Mouse (Mus musculus) stomach, embryonic 14.5 days (tissue): ENCODE data around the gene Fam43a. TPM values are rescaled to one million over a fixed set of nuclear protein-coding genes. Genes with fewer than 3 reads are reported as not detected.

Experiments used
- ATAC-seq: fragments of 200-750 bp; cut with Nextera tagmentation; 2 replicates; pipeline ENCODE4 v1.8.0; 2017; ENCODE audit warnings: low read depth, moderate TSS enrichment; ENCODE audit not compliant: insufficient number of reproducible peaks, insufficient read depth, low FRiP score
- H3K27ac ChIP-seq: fragments of 300-500 bp; sonication (generic); 2 replicates; pipeline ENCODE4 v1.5.1; 2014; ENCODE audit warnings: mild to moderate bottlenecking, low read length, moderate library complexity, mixed read lengths
- H3K27me3 ChIP-seq: fragments of 300-500 bp; sonication (generic); 2 replicates; pipeline ENCODE4 v1.6.1; 2014; ENCODE audit warnings: low read length, control low read depth, mixed read lengths; ENCODE audit not compliant: control insufficient read depth, insufficient read depth
- H3K36me3 ChIP-seq: fragments of 300-500 bp; sonication (generic); 2 replicates; pipeline ENCODE4 v1.6.1; 2014; ENCODE audit warnings: mild to moderate bottlenecking, control low read depth, low read length, moderate library complexity, mixed read lengths; ENCODE audit not compliant: control insufficient read depth, insufficient read depth
- H3K4me1 ChIP-seq: fragments of 300-500 bp; sonication (generic); 2 replicates; pipeline ENCODE4 v1.6.1; 2014; ENCODE audit warnings: low read length, control low read depth, mixed read lengths; ENCODE audit not compliant: control insufficient read depth, insufficient read depth
- H3K4me2 ChIP-seq: fragments of 300-500 bp; sonication (generic); replicated peaks from 2 replicates; pipeline ENCODE4 v1.6.1; 2014; ENCODE audit warnings: low read depth, low read length, control low read depth
- H3K4me3 ChIP-seq: fragments of 300-500 bp; sonication (generic); 2 replicates; pipeline ENCODE4 v1.5.1; 2014; ENCODE audit warnings: low read depth, low read length, control low read depth
- H3K9ac ChIP-seq: fragments of 300-500 bp; sonication (generic); replicated peaks from 2 replicates; pipeline ENCODE4 v1.6.1; 2014; ENCODE audit warnings: low read depth, mild to moderate bottlenecking, control low read depth, low read length, moderate library complexity, mixed read lengths
- H3K9me3 ChIP-seq: fragments of 300-500 bp; sonication (generic); 2 replicates; pipeline ENCODE4 v1.6.1; 2016; ENCODE audit warnings: low read depth, low read length, control low read depth; ENCODE audit not compliant: control insufficient read depth
- whole genome bisulfite sequencing: fragments of 180-500 bp; shearing (Covaris S2); extraction: QIAGEN DNeasy Blood & Tissue Kit; methylation state at CpG from one replicate; pipeline ENCODE4 v1.1.7; 2014; 5-methylcytosine and 5-hydroxymethylcytosine counted together
- polyA plus RNA-seq: library from polyadenylated mRNA; unstranded; fragments of >200 nt; fragmentation: Nextera tagmentation; extraction: Ambion mirVana; gene quantifications from 2 replicates; pipeline ENCODE4 v1.2.1, GENCODE M21; 2014

Fam43a gene
- polyA plus RNA-seq, 1 experiment from 2014 or later: 11.3 TPM

DNA sequence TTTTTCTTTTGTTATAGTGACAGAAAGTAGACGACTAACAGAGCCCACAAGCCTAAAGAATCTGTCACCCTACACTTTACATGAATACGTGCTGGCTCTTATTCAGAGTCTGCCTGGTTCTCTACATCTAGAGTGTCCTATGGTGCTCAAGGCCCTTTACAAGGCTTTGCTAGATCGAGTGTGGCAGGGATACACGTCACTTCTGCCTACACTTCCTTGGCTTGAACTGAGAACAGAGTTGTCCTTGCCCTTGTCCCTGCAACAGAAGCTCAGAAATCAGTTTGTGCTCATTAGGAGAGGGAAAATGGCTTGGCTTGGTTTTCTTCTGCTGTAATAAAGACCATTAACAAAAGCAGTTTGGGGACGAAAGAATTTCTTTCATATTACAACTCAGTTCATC is 11.8 kb downstream of the Fam43a start:
- Histone ChIP-seq H3K9ac (no peak overlapping the region), H3K27ac (no peak overlapping the region), H3K4me1 (no peaks in the 10 kb centered on the region), H3K27me3 (no peaks in the 10 kb centered on the region), H3K4me3 (no peak overlapping the region), H3K9me3 (no peaks in the 10 kb centered on the region), H3K4me2 (no peak overlapping the region), H3K36me3 (no peaks in the 10 kb centered on the region)
- 73% methylated on average over 5 of the region's 5 CpGs for WGBS
- no peak for ATAC-seq

DNA sequence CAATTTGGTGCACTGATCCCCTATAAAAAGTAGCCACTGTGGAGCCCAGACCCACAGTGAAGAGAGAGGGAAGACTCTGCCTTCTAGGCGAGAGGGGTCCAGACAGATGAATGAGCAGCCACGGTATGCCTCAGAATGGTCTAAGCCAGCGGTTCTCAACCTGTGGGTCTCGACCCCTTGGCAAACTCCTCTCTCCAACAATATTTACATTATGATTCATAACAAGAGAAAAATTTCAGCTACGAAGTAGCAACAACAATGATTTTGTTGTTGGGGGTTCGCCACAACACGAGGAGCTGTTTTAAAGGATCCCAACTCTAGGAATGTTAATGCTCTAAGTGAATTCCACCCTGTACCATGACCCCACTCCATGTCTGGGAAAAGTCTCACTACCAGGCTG is 13.6 kb downstream of the Fam43a start:
- WGBS: 62% methylated on average over 7 of the region's 7 CpGs
- no peak overlapping the region for H3K4me2 ChIP-seq
- H3K27me3 ChIP-seq: no peaks in the 10 kb centered on the region
- no peaks in the 10 kb centered on the region for H3K9me3 ChIP-seq
- no peaks in the 10 kb centered on the region for H3K4me1 ChIP-seq
- ATAC-seq: no peak
- no peak overlapping the region for H3K9ac ChIP-seq
- no peaks in the 10 kb centered on the region for H3K36me3 ChIP-seq
- H3K27ac ChIP-seq: no peak overlapping the region
- no peak overlapping the region for H3K4me3 ChIP-seq

- Histone ChIP-seq H3K36me3 (no peaks in the 10 kb centered on the region), H3K9me3 (no peaks in the 10 kb centered on the region), H3K4me2 (no peak overlapping the region), H3K27me3 (no peaks in the 10 kb centered on the region), H3K4me3 (no peak overlapping the region), H3K4me1 (no peaks in the 10 kb centered on the region), H3K27ac (no peak overlapping the region), H3K9ac (no peak overlapping the region)
- 47% methylated on average over 5 of the region's 5 CpGs for WGBS
- no peak for ATAC-seq
These were observed 14.6 kb downstream of the Fam43a start for GRCm38 (mm10) chr16:30614122-30614521.

- 43% methylated on average over 6 of the region's 6 CpGs for WGBS
- no peak overlapping the region for H3K27ac ChIP-seq
- H3K4me2 ChIP-seq: no peak overlapping the region
- no peaks in the 10 kb centered on the region for H3K36me3 ChIP-seq
- no peaks in the 10 kb centered on the region for H3K9me3 ChIP-seq
- no peak for ATAC-seq
- no peak overlapping the region for H3K9ac ChIP-seq
- no peaks in the 10 kb centered on the region for H3K4me1 ChIP-seq
- H3K4me3 ChIP-seq: no peak overlapping the region
- no peaks in the 10 kb centered on the region for H3K27me3 ChIP-seq
These were observed 15.3 kb downstream of the Fam43a start for GRCm38 (mm10) chr16:30614705-30615317.

DNA sequence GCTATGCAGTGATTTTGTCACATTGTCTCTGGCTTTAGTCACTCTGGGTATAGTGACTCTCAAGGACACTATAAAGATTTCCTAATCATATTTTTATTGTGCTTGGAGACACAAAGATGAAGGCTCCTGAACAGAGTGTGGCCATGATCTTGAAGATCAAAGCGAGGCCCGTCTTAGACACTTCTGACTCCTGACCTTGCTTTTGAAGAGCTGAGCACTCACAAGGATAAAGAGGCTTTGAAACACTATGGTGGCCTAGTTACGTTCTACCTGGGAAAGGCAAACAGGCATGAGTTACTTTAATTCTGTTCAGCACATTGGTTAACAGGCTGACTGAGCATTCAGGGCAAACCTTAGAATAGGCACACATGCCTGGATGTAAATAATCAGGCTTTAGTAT is 16.8 kb downstream of the Fam43a start:
- no peak overlapping the region for H3K4me2 ChIP-seq

DNA sequence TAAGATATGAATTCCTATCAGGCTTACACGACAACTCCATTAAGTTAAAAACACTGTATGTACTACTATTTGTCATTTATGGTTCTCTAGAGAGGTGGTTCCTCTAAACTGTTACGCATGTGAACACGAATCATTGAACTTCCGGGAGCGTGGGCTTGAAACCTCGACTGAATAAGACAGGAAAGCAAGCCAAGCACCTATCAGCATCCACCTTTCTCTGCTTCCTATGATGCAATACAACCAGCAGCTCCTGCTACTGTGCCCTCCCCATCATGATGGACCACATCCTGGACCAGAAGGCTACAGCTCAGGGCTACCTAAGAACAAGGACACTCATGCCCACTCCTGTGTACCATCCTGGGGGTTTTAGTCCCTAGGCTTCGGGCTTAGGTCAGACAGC is 24.1 kb downstream of the Fam43a start:
- H3K4me3 ChIP-seq: no peak overlapping the region
- H3K36me3 ChIP-seq: no peaks in the 10 kb centered on the region
- no peak overlapping the region for H3K27ac ChIP-seq
- H3K4me2 ChIP-seq: no peak overlapping the region
- H3K9me3 ChIP-seq: no peaks in the 10 kb centered on the region
- H3K4me1 ChIP-seq: no peaks in the 10 kb centered on the region
- H3K27me3 ChIP-seq: no peaks in the 10 kb centered on the region
- H3K9ac ChIP-seq: no peak overlapping the region
- no peak for ATAC-seq
- 87% methylated on average over 7 of the region's 7 CpGs for WGBS

More for the DNA sequence above, 16.8 kb downstream of the Fam43a start:
- Histone ChIP-seq H3K4me1 (no peaks in the 10 kb centered on the region), H3K4me3 (no peak overlapping the region), H3K36me3 (no peaks in the 10 kb centered on the region), H3K9ac (no peak overlapping the region), H3K27me3 (no peaks in the 10 kb centered on the region), H3K9me3 (no peaks in the 10 kb centered on the region), H3K27ac (no peak overlapping the region)
- no peak for ATAC-seq
- 67% methylated on average over 3 of the region's 3 CpGs for WGBS

- Histone ChIP-seq H3K9ac (no peak overlapping the region), H3K9me3 (no peaks in the 10 kb centered on the region), H3K27me3 (no peaks in the 10 kb centered on the region), H3K27ac (no peak overlapping the region), H3K4me3 (no peak overlapping the region), H3K4me1 (no peaks in the 10 kb centered on the region), H3K36me3 (no peaks in the 10 kb centered on the region), H3K4me2 (no peak overlapping the region)
- ATAC-seq: no peak
- WGBS: 65% methylated on average over 2 of the region's 2 CpGs
These were observed 25.1 kb downstream of the Fam43a start for GRCm38 (mm10) chr16:30624640-30625039.

DNA sequence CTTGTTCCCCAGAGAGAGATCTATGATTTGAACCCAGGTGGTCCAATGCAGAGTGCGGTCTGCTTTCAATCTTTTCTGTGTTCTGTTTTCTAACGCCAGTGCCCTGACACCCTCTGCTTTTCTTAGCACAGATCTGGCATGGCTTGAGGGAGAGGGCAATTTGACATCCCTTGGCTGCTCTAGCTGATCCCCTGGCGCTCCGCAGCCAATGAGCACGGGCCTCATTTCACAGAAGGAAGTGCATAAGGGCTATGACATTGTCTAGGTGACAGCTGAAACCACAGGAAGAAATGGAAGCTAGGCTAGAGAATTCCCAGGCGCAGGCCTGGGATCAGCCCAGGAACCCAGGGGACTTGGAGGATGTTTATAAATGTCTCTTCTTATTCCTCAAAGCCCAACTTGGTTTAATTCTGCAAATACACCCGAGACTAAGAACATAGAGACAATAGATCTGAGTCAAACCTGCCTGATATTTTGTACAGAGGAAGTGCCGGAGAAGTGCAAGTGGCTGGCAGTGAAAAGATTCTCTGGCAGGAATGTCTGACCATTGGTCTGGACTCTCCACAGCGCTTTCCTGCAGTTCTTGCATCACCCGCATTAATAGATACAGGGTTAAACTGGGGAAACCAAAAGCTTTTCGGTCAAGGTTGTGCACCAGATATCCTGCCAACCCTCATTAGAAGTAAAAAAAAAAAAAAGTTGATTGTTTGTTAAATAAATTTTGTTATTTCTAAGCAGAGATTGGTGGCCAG is 28.2 kb downstream of the Fam43a start:
- 63% methylated on average over 11 of the region's 11 CpGs for WGBS
- Histone ChIP-seq H3K9ac (no peak overlapping the region), H3K36me3 (no peaks in the 10 kb centered on the region), H3K27me3 (no peaks in the 10 kb centered on the region), H3K27ac (no peak overlapping the region; the same call in 1 of the 2 replicates), H3K4me3 (no peak overlapping the region), H3K4me1 (no peaks in the 10 kb centered on the region), H3K9me3 (no peaks in the 10 kb centered on the region), H3K4me2 (no peak overlapping the region)
- no peak for ATAC-seq
